Mouse (Mus musculus): ENCODE data around the gene Zc3h12c. TPM values are rescaled to one million over a fixed set of nuclear protein-coding genes. Genes with fewer than 3 reads are reported as not detected.
"Not testable (repeated sequence)": the region's sequence is repeated elsewhere in the genome, so short reads cannot be mapped to it uniquely, and the experiment has no call there.

The Zc3h12c gene
- total RNA-seq, 2 experiments from 2014 or later = 8.2 to 10.5 TPM

DNA sequence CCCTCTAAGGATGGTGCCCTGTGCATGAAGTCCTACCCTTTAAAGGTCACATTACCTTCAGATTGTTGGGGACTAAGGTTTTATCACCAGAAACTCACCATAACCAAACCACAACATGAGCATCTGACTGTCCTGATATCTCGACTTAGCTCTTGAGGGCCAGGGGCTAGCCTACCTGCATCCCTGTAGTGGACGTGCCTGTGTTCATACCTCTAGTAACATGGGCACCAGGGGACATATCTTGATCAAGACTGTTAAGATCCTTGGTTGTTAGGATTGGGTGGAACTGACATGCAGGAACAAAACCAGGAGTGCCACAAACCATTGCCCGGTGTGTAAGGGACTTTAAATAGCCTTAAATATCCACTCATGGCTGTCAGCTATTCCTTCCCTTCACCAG lies 61.2 kb downstream of the Zc3h12c start:
- intact Hi-C loops (cut with DNase I) = no loop called here
- DNase-seq = no peak

DNA sequence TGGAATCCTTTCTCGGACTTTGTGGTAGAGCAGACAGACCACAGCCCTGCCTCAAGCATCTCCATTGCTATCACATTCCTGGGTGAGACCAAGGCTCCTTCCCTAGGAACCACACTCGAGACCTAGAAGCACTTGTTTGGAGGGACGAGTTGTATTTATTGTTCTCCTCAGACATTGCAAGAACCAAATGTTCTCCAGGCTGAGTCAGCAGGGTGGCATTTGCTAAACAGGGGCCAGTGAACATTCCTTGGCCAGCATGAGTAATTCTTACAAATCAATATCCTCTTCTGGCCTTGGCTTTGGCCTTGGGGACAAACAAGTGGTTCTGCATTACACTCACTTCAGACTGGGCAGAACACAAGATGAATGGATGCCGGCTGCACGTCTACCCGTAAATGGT lies 62.9 kb downstream of the Zc3h12c start:
- intact Hi-C loops (cut with DNase I) = no loop called here
- no peak for DNase-seq

DNA sequence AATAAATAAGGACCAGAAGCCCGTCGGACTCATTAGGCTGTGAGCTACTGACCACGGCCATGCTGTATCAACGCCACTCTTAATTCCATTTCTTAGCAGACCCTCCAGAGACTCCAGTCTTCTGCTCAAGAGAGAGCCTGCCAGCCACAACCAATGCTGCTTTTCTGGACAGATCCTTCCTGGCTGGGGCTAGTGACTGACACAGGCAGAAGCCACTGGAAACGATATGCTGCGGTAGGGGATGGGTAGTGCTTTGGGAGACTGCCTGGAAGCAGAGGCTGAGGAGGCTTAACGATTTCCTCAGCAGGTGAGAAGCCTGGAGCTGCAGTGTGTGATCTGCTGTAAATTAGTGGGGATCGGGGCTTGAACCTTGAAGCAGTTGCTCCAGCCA lies 64.2 kb downstream of the Zc3h12c start:
- DNase-seq = no peak
- intact Hi-C loops (cut with DNase I) = no loop called here

DNA sequence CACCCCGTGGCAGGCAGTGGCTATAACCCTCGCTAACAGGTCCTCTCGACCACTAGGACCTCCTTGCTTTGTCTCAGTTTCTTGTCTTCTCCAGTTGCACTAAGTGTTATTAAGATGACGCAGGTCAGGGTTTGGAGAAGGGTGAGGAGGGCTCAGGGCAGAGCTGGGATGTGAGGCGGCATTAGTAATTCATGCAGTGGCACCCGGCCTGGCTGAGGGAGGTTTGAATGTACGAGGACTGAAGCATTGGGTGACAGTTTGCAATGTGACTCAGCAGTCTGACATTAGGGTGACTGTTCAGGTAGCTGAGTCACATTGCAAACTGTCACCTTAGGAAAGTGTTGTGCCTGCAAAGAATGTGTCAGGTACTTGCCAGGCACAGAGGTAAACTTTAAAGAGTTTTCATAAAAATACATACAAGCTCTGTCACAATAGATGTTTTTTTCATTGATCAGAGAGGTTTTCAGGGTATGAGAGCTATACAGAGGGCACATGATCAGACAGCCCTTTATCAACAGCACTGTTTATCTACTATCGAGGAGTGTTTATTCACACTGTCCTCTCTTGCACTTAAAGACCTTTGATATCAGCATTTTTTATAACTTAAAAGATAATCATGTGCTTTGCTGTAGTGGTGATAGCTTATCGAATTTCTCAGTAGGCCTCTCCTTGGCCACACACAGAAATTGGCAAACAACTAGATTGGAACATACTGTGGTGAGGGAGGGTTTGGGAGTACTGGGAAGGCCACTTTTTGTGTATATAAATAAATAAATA lies 64.7 kb downstream of the Zc3h12c start:
- intact Hi-C loops (cut with DNase I) = no loop called here
- no peak for DNase-seq

DNA sequence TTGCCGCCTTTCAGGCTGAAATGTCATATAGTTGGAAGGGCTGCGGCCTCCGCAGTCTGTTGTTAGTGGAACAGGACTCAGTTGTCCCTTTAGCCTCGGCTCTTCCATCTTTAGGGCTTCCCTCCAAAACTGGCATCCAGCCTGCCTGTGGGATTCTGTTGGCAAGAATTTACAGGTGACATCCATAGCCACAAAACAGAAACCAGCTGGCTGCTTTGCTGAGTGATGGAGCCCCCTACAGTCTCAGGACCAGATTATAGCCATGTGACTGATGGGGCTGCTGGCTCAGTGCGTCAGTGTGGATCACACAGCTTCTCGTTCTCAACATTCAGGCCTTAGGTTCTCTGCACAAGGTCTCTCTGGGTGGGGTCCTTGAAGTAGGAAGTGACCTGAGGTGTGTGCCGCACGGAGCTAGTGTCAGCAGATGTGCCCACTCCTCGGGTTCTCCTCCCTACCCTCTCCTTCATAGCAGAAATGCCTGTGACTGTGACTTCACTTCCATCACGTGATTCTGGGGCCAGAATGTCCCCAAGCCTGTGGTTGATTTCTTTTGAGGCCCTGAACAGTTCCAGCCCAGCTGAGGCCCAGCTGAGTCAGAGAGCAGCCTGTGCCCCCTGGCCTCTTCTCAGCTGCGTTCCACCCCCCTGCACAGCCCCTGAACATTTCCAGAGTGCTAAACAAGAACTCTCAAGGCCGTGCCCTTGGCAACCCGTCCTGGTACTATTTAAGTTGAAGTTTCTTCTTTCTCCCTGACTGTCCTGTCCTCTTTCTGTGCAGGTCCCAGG lies 66.1 kb downstream of the Zc3h12c start:
- no peak for DNase-seq
- intact Hi-C loops (cut with DNase I) = no loop called here

DNA sequence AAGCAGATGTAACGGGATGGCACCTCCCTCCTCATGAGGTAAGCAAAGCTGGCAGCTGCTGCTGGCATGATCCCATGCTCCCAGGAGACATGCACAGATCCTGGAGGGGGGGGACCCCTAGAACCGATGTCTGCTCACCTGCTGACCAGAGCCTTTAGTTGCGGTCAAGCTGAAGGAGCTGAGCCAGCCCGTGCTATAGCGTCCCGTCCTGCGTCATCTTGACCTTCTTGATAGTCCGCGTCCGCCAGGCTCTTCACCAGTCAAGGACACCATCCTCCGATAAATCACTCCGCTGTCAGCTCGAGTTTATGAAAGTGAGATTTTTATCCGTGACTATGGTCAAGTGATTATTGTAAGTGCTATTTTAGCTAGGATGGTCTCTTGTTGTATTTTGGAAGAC lies 67.9 kb downstream of the Zc3h12c start:
- intact Hi-C loops (cut with DNase I) = no loop called here
- no peak for DNase-seq

DNA sequence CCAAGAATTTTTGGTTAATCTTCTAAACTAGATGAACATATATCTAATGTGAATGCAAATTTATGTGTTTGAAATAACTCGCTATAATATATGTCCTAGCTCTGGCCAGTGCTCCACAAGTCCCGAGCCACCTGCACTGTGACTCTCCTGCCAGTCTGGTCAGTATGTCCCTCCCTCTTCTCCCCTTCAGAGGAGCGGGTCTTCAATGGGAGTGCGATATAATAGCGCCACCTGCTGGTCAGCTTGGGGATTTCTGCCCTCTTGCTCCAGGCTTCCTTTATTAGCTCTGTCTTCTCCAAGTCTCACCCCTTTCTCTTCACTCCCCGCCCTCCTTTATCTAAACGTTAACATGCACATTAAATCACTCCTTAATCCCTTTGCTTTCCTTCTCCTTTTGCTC lies 69.8 kb downstream of the Zc3h12c start:
- peak; percentile 83 to 88 for DNase-seq
- intact Hi-C loops (cut with DNase I) = loop anchor here (1.0 to 10.0 kb wide), 4 partner anchors 107 to 761 kb away; no protein-coding TSS in a partner anchor

DNA sequence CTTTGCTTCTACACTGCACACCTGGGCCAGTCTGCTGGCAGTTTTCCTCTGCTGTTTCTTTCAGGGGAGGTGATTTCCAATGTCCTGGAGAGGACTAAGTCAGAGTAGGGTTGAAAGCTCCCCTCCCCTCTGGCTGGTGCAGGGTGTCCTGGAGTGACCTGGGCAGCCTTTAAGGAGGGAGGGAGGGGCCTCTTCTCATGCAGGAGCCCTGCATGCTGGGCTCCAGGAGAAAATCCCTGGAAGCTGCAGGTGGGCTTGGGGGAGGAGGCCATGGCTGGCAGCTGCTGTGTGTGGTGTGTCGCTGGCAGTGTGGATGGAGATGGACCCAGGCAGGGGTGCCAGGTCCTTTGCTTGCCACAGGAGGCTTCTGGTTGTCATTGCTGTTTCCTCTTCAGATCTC lies 71.0 kb downstream of the Zc3h12c start:
- DNase-seq = no peak
- intact Hi-C loops (cut with DNase I) = loop anchor here (5.0 to 10.0 kb wide), 2 partner anchors 187 to 760 kb away; no protein-coding TSS in a partner anchor

DNA sequence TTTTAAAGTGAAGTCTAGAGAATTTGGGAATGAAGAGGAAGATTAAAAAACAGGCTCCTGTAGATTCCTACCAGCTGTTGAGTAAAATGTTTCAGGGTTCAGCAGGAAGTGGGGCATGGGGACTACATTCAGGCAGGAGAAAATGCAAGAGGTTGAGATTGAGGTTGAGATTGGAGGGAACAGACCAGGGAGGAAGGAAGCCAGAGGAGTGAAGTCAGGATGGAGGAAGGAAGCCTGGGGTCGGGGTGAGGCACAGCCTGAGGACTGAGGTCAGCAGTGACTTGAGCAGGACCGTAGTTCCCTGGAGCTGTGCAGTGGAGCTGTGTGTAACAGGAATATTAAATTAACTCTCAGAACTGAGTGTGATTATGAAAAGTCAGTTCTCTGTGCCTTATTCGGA lies 72.7 kb downstream of the Zc3h12c start:
- intact Hi-C loops (cut with DNase I) = loop anchor here (5.0 to 10.0 kb wide), 2 partner anchors 189 to 758 kb away; no protein-coding TSS in a partner anchor
- no peak for DNase-seq

DNA sequence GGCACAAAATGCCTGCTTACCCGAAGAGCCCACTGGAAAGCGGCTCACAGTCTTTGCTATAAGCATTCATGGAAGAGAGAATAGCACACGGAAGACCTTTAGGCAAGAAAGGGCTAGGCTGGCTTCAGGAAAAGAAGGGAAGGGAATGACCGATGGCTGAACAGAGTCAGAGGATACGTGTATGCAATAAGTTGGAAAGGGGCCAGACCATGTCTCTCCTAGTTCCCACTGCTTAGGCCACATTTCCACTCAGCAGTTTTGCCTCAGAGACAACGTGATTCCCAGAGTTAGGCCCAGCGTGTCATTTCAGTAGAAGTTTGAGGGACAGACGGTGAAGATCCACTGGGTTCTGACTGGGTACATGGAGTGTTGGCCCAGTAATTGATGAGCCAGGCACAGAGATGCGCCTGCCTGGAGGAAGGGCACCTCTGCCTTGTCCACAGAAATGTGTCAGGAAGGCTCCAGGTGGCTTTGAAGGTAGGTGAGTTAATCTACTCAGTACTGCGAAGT lies 73.8 kb downstream of the Zc3h12c start:
- intact Hi-C loops (cut with DNase I) = loop anchor here (10.0 kb wide), 1 partner anchor 190 kb away; no protein-coding TSS in a partner anchor
- DNase-seq = no peak

DNA sequence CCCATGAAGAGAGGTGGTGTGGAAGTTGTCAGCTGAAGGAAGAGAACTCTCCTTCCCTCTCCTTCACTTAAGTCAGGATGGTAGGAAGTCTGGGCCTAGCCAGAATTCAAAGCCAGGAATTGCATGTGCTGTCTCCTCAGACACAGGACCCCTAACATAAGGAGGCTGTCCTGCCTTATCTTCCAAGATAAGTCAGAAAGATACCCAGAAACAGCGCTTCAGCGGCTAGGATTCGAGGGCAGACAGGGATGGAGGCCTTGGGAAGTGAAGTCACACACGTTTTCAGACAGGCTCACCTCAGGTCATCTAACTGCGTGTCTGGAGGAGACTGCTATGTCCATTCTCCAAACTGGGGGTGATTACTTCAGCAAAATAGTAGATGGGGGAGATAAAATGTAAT lies 74.4 kb downstream of the Zc3h12c start:
- intact Hi-C loops (cut with DNase I) = loop anchor here (10.0 kb wide), 1 partner anchor 191 kb away; no protein-coding TSS in a partner anchor
- no peak for DNase-seq

DNA sequence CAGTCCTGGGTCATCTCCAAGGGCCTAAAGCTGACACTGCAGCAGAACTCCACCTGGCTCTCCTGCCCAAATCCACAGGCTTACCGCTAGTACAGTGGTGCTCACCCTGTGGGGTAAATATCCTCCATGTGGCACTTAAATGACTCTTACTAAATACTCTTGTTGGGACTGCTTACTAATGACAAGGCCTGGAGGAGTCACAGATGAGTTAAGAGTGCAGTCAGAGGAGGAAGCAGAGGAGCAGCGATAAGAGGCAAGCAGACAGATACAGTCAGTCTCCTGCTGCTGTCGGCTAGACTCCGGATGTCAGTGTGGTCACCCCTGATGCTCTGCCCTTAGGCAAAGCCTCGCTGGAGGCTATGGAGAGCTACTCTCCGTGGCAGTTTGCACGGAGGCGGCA lies 75.3 kb downstream of the Zc3h12c start:
- intact Hi-C loops (cut with DNase I) = loop anchor here (10.0 kb wide), 1 partner anchor 192 kb away; no protein-coding TSS in a partner anchor
- no peak for DNase-seq

DNA sequence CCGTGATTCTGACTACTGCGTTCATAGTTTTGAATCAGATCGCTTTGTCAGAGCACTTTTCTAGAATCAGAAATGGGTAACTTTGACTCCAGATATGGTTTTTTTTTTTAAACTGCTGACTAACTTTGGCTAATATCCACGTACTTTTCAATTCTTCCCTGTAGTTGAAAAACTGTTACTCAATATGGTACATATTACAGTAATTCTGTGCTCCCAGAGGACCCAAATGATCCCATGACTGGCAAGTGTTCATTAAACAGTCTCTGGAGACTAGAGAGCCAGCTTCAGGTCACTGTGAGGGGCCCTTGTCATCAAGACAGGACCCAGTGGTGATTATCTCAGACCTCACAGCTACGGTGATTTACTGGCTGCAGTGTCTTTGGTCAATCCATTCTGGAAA lies 76.1 kb downstream of the Zc3h12c start:
- no peak for DNase-seq
- intact Hi-C loops (cut with DNase I) = loop anchor here (10.0 kb wide), 1 partner anchor 192 kb away; no protein-coding TSS in a partner anchor

DNA sequence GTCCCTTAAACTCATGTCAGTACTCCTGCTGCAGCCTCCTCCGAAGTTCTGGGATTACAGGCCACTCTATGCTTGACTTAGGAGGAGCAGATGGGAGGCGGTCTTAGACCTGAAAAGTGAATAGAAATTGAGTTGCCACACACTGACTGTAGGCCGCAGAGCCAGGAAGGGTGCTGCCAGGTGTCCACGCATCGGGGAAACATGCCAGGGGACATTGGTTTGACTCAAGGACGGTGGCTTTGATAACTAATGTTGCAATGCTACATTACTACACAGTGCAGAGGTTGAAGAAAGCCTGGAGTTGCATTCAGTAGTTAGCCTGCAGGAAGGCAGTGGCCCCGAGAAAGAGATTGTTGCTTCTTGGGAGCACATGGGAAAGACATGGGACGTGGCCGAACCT lies 76.6 kb downstream of the Zc3h12c start:
- no peak for DNase-seq
- intact Hi-C loops (cut with DNase I) = loop anchor here (10.0 kb wide), 1 partner anchor 193 kb away; no protein-coding TSS in a partner anchor

DNA sequence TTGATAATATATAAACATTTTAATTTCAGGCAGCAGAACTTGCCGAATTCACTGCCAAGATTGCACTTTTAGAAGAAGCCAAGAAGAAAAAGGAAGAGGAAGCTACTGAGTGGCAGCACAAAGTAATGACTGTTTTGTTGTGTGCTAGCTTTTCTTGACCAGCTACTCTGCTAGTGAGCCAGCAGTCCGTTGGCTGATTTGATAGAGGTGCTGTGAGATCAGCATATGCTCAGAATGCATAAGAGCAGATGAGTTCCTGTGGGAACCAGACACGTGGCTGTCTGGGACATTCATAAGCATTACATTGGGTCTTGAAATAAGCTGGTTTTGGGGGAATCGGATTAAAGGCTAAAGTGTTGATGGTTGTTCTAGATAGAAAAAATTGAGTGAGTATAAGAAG lies 86.0 kb downstream of the Zc3h12c start:
- DNase-seq = no peak
- intact Hi-C loops (cut with DNase I) = no loop called here

DNA sequence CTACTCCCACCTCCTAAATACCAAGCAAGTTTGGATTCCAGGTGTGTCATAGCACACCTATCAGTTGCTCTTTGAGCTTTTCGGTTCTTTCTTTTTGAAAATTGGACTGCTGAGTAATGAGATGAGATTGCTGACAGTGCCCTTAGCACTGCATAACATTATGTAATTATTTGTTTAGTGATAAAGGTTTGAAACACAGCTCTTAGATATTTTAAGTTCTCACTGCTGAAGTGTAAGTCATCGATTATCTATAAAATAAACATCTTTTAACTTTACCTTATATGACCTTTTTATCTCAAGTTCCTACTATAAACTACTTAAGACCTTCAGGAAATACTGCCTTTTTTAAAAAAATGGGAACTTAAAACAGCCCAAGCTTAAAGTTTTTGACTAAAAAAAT lies 86.4 kb downstream of the Zc3h12c start:
- DNase-seq = no peak
- intact Hi-C loops (cut with DNase I) = no loop called here

DNA sequence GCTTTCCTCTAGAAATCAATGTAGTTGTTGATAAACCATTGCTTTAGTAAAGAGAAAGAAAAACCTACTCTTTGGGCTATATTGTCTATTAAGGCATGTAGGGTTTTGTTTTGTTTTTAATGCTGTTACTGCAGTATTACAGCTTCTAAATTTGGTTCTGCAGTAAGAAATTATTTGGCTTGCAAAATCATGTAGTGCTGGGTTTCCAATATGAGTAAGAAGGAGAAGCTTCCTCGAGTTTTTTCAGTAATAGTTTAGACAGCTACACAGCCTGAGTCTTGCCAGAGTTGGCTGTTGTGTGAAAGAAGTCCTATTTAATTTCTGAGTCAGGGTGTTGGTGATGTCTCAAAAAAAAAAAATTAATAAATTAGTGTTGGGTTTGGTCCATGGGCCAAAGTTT lies 90.7 kb downstream of the Zc3h12c start:
- intact Hi-C loops (cut with DNase I) = no loop called here

DNA sequence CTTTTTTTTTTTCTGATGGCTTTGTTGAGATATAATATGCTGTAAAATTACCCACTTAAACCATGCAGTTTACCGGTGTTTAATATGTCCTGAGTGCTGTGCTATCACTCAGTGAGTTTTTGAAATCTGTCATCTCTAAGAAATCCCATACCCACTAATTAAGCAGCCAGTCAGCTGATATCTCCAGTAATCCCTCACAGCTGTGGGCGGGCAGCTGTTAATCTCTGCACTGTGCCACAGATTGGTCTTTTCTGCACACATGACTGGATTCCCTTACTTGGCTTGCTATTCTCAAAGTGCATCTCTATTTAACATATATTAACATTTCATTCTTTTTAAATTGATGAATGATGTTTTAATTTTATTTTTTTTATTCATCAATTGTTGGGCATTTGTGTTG lies 92.3 kb downstream of the Zc3h12c start:
- DNase-seq = no peak
- intact Hi-C loops (cut with DNase I) = no loop called here

More for the DNA sequence above, 90.7 kb downstream of the Zc3h12c start:
- no peak for DNase-seq

DNA sequence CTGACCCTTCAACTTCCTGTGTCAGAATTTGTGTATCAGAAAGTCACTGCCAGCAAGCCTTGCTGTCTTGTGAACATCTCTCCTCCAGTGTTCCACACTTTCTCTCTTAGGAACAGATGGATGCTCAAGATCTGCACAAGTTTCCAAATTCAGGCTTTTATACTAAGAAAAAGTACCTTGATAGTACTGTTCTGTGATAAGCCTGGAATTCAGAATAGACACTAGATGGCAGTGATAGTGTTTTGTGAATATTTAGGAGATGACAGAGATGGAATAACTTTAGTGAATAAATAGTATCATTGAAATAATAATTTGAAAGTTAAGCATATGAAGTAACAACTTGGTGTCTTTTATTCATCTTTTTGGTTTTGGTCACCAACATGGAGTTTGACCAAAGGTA lies 96.2 kb downstream of the Zc3h12c start:
- intact Hi-C loops (cut with DNase I) = no loop called here
- no peak for DNase-seq

DNA sequence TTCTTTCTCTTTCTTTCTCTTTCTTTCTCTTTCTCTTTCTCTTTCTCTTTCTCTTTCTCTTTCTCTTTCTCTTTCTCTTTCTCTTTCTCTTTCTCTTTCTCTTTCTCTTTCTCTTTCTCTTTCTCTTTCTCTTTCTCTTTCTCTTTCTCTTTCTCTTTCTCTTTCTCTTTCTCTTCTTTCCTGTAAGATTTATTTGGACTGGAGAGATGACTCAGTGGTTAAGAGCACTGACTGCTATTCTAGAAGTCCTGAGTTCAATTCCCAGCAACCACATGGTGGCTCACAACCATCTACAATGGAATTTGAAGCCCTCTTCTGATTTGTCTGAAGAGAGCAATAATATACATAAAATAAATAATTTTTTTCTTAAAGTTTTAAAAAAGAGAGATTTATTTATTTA lies 97.0 kb downstream of the Zc3h12c start:
- DNase-seq; intact Hi-C loops (cut with DNase I): not testable (repeated sequence)

DNA sequence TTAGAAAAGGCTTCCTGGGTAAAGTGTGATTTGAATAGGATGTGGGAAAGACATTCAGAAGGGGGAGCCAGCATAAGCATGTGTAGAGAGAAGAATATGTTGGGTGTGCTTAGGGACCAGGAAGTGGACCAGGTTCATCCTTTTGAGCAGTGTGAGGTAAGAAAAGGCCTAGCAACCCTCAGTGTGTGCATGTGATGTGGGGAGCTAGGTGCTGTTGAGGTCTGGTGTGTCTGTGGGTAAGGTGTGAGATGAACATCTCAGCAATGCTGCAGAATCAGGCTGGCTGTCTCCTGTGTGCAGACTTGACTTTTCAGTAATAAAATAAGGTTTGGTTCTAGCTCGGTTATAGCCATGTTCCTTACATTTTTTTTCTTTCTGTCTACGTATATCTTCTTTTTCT lies 98.3 kb downstream of the Zc3h12c start:
- DNase-seq = no peak
- intact Hi-C loops (cut with DNase I) = no loop called here

Data from heart, postnatal 36 days (tissue).